Mouse (Mus musculus) CD4-positive, CD25-positive, alpha-beta regulatory T cell, adult 2 months (primary cell): ENCODE measurements around the gene Emc8.

Source experiments
- DNase-seq: peaks from one replicate; pipeline ENCODE4 v3.0.0-alpha.2; 2012; ENCODE audit warnings: low read depth, low spot score

Gene Emc8

DNA sequence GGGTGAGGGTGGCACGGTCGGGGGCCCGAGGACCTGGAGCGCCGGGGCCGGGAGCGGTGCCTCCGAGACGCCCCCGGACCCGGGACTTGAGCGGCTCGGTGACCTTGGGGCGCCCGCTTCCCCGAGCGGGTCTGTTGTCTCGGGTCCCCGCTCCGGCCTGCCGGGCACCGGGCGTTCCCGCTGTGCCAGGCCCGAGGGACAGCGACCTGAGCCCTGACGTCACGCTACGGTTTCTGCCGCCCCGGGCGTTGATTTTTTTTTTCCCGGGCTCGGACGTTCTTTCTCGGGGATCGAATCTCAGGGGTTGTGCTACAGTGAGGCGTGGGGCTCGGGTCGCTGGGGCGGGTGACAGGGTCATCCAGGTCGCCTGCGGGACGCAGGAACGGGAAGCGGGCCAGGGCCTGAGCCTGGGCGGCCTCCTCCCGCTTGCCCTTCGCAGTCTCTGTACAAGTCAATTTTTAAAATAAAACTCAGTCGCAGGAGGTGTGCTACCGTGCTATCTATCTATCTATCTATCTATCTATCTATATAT lies at the start of gene Emc8:
Emc8 (minus strand) TSS at position 200 of the 532 bp plus-strand sequence.
- no peak for DNase-seq

DNA sequence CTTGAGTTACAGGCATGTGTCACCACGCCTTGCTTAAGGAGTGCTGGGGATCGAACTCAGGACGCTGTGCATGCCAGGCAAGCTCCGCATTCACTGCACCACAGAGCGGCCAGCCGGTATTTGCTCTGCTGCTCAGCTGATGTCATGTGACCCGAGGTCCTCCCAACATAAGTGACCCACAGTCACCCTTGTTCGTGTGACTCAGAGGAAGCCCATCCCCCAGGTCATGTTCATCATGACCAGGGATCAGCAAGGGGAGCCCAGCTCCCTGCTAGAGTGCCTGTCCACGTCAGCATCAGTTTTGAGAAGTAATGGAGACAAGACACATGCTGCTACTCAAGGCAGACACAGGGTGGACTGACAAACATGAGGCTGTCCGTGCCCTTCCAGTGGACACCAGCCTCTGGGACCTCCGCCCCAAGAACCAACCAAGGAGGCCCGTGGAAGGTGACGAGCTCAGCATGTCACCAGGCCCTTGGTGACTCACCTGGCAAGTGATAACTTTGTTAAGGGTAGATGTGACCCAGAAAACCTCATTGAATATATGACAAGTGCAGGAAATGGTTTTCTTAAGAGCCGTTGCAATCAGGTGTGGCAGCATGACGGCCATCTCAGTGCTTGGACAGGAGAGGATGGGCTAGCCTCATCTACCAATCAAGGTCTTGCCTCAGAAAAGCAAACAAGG lies 47.8 kb upstream of the Emc8 start:
- peak; percentile 24 for DNase-seq

DNA sequence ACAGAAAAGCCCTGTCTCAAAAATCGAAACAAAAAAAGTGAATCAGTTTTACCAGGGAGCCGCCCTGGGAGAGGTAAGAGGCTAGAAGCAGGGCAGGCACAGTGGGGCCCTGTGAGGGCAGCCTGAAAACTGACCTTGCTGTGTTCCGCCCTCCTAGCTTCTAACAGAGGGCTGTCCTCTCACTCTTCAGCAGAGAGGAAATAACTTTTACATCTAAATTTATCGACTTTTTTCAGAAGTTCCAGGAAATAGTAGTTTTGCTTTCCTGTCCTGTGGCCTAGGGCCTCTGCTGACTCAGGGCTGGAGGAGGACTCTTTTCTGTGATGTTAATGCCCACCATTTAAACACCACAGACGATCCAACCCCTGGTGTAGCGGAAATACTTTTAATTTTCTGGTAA lies 46.8 kb upstream of the Emc8 start:
- DNase-seq = peak; percentile 59

DNA sequence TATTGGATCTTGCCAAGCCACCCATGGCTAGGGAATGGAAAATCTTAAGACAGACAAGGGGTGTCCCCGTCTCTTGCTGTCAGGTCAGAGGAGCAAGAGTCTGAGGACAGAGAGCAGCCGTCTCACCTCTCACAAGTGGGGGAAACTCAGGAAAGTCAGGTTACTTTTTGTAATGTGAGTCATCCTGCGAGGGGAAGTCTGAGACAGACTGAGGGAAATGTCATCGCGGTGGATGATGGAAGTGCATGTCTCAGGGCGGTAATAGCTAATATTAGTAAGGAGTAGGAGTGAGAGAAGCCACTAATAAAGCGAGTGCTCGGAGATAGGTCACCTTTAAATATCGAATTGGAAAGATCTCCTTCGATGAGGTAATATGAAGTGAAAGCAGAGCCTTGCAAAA lies 40.8 kb upstream of the Emc8 start:
- peak; percentile 48 for DNase-seq

DNA sequence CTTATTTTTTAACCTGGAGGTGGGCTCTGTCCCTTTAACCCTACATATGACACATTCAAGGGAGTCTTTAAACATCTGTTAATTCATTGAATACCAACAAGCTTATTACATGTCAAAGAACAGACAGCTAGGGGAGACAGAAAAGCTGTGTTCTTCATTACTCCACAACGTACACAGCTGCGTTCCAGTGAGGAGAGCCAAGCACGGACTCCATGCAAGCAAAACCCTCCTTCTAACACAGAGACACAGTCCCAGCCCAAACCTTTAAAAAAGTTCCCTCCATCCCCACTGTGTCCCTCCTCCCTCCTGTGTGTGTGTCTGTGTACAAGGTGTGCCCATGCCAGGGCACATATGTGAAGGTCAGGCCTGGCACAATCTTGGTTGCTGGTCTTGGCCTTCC lies 37.8 kb upstream of the Emc8 start:
- DNase-seq = no peak

DNA sequence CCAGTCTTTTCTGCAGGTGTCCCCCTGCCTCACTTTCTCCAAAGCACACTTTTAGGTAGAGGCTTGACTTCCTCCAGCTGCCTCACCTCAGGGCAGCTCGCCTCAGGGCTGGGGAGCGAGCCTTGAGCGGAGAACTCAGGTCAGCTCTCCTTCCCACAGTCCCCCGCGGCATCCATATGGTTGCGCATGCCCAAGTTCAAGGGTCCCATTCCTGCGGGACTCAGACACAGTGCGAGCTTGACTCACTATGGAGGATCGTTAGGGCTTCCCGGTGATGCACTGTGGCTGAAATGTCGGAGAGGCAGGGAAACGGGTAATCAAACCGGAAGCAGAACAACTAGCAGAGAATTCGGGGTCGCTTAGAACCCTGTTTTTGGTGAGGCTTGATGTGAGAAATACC lies 36.8 kb upstream of the Emc8 start:
- no peak for DNase-seq

DNA sequence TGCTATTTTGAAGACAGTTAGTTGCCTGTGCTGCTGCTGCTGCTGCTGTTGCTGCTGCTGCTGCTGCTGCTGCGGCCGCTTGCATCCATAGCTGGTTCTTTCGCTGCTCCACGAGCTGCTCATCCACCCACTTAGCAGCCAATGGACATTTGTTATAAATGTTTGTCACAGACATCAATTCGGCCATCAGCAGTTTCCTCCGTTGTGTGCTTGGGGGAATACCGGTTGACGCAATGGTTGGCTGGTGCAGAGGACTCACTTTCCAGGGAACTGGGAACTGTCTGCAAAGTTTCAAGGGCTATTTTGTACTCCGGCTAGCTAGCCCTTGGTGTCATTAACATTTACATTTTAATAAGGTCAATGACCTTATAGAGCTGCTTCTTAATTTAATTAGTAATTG lies 35.8 kb upstream of the Emc8 start:
- DNase-seq = no peak

DNA sequence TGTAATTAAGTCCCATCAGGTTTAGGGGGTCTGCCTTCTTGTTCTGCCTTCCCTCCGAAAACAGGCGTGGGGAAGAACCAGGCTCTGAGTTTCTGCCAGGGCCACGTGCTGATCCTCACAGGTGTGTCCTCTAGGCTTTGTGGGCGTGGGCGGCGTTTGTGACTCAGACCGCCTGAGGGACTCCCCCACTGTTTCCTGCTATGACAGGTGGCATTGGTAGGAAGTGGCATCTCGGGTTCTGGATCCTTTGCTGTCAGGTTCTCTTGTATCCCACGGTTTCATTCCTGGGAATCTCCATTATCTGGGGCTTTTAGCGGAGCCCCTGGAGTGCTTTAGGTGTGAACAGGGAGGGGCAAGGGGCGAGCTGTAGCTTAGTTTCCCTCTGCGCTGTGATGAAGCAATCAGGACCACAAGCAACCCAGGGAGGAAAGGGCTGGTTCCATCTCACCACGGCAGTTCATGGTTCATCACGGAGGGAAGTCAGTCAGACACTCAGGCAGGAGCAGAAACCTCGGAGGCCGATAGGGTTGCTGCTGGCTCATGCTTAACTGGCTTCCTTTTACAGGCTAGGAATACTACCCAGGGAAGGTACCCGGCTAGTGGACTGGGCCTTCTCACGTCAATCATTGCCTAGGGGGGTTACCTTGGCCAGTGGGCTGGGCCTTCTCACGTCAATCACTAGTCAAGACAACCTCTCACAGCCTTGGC lies 33.5 kb upstream of the Emc8 start:
- DNase-seq = peak; percentile 91

DNA sequence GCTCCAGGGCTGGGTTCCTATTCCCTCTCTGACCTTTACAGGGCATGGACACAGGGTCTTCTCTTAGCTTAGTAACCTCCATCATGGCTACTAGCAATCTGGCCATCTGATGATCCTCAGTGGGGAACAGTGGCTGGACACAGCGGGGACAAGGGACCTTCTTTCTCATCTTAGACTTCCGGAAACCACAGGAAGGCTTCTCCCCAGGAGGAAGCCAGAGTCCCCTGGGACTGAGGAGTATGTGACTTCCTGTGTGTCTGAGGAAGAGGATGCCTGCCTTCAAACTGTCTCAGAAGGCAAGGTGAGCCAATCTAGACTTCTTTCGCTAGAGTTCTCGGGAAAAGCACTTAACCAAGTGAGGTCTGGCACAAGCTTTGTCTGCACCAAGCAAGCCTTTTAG lies 31.7 kb upstream of the Emc8 start:
- DNase-seq = no peak

DNA sequence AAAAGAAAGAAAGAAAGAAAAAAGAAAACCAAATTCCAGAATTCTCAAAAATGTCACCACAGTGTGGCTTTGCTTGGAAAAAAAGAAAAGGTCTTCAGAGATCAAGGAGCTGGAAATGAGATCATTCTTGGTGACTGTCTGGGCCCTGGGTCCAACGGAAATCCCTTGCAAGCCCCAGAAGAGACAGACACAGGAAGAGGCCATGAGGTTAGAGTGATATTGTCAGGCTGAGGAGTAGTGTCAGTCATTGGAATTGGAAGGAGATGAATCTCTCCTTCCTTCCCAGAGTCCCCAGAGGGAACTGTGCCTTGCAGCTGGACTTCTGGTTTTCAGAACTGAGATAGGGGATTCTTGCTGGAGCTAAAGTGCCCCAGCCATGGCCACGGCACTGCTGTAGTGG lies 31.2 kb upstream of the Emc8 start:
- peak; percentile 53 for DNase-seq

DNA sequence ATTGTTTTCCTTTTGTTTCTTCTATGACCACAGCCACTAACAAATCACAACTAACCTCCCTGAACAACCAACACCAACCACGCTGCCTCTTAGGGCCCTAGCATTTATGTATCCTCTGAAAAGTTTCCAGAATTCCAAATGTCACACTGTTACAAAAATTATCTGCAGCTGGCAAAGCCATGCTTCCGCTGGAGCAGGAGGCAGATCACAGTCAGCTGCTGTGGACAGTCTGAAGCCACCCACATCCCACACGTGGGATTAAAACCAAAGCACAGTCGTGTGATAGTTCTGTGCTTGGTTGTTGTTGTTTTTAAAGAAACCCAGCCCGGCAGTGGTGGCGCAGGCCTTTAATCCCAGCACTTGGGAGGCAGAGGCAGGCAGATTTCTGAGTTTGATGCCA lies 30.7 kb upstream of the Emc8 start:
- DNase-seq = no peak

DNA sequence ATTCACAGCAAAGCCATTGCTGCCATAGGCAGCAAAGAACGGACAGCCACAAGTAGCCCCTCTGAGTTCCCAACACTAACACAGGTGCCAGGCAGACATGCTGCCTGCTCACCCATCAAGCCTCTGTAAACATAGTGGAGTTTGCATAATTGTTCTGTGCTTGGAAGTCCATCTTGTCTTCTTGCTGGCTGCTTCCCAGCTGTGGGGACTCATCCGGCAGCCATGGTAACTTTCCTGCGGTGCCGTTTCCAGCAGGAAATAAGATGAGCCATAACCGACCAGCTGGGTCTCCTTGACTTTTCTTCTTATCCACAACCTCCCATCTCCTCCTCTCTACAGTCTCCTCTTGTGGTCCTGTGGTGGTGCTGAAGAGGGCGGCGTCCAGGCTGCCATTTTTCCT lies 30.1 kb upstream of the Emc8 start:
- DNase-seq = no peak

DNA sequence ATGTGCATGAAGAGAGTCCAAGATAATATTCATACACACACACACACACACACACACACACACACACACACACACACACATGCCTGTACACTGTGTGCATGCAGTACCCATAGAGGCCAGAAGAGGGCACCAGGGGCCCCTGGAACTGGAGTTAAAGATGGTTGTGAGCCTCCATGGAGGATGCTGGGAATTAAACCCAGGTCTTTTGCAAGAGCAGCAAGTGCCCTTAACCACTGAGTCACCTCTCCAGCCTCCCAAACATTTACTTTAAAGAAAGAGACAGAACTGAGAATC lies 29.6 kb upstream of the Emc8 start:
- DNase-seq = peak; percentile 58

DNA sequence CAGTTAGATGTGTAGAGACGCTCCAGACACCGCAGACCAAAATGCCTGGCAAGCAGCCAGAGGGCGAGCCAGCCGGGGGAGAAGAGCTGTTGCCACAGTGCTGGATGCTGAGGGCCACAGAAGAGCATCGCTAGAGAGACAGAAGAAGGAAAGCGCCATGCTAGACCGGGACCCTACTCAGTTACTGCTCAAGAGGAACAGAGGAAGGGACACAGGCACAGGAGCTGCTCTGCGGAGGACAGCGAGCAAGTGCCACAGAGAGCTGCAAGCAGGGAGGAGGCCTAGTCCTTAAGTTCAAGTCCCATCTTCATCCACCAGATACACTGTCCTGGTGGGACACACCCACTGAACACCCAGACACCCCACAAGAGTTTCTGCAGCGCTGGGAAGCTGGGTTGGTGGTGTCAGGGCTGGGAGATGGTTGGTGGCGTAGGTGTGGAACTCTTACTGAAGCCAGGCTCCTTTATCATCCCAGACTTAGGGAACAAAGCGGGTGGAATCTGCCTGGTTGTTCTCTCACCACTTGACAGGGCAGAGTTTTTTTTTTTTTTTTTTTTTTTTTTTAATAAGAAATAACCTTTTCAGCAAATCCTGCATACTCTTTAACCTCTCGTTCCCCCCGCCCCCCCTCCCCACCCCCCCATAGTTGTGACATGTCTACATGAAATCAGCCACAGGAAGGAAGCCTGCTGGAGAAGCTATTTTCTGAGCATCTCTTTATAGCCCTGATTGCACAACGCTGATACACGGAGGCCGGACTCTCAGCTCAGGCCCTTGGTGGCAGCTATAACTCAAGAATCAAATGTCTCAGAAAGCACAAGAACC lies 29.0 kb upstream of the Emc8 start:
- peak; percentile 75 for DNase-seq

DNA sequence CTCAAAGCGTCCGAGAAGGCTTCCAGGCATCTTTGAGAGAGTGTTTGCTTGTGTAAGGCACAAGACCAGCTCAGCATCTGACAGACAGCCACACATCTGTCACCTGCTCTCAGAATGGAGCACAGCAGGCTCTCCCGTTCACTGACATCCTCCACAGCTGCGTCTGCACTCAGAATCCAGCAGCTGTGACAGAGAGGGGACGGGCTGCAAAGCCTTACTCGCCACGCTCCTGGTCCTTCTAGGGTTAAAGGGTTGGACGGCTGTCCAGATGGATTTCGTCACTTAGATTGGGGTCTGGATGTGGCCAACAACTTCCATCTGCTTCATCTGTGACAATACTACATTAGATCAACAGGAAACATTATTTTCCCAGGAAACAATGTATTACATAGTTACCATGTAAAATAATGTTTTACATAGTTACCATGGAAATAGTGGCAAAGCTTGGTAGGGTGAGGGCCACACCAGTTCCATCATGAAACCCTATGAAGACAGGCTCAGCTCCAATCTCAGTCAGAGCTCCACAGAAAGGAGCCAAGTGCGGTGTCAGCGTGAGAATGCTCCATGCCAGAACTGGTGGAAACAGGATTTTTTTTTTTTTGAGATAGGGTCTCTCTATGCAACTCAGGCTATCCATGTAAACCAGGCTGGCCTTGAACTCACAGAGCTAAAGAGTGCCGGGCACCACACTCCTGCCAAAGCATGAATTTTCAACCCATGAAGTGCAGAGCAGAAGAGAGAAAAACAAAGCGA lies 28.2 kb upstream of the Emc8 start:
- no peak for DNase-seq

DNA sequence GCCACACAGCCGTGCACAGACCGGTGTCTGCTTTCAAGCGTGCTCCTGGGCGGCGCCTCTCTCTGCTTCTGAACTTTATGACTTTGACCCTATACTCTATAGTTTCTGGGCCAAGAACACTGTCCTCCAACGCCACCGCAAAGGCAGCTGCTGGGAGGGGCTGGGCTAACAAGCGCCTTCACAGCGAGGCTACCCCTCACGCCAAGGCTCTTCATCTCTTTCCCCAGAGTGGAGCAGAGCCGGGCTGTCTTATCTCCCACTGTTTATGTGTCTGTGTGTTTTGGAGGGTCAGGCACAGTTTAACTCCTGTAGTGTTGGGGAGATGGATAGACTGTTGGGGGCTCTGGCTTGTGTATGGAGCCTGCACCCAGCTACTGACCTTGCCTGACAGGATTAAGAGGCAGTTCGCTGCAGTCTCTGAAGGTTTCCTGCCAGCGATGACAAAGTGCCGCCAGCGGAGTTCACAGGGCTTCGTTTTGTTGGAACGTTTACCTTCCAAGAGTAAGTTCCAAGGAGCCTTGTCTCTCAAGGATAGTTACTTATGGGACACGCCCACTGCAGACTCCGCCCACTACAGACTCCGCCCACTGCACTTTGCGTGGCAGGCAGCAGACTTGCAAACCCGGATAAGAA lies 25.6 kb upstream of the Emc8 start:
- DNase-seq = peak; percentile 68

DNA sequence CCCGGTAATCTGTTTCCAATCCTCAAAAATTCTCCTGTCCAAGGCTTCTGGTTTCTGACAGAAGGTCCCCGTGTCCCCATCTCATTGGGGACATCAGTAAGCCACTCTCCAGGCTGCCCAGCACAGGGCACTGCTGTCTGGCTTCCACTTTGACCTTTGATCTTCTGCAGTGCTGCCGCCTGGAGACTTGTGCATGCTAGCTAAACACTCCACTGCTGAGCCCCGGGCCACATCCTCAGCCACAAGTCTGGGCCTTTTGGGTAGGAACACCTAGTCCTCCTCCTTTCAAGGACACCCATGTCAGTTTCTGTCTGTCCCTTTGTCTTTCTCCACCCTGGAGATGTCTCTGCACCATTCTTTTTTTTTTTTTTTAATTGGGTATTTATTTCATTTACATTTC lies 24.6 kb upstream of the Emc8 start:
- DNase-seq = no peak

DNA sequence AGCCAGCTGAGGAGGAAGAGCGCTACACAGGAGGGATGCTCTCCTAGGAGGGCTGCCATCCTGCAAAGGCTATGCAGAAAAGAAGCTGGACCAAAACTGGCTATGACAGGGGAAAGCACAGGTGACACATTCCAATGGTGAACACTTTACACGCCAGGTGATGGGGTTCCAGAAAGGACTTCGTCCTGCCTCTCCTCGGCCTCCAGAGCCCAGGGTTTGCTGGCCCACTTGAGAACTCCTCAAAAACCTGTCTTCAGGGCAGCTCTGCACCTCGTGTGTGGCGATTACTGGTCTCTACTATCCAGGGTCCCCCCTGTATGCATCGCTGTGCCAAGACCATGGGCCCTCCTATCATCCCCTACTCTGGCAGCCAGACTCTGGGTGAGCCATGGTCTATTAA lies 20.1 kb upstream of the Emc8 start:
- no peak for DNase-seq

DNA sequence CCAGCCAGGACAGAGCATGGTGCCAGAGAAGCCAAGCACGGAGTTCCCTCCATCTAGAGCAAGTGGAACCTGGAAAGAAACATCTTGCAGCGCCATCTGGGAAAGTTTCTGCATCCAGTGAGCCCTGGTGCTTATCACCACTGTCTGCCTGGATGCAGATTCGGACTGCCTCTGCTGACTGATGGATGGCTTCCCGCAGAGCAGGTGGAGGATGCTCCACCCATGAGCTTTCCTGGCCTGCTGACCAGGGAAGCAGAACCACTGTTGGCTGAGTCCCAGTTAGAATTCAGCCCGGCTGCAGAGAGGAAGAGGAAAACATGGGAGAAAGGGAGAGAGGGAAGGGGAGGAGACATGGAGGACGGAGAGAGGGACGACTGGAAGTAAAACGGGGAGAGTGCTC lies 19.4 kb upstream of the Emc8 start:
- no peak for DNase-seq

DNA sequence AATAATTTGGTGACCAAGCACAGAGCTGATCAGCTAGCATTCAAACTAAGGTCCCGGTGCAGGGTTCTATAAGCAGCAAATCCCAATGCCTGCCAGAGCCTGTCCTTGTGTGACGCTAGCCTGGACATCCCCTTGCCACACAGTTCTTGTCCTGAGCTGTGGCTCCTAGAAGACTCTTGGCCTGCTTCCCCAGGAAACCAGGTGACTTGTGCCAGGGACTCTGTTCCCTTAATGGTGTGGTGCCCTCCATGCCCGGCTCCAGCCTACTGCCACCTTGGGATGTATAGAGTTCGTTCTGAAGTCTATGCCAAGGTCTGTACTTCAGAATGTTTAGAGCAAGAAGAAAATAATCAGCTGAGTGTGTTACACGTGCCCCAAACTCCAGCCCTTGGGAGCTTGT lies 18.2 kb upstream of the Emc8 start:
- DNase-seq = no peak

DNA sequence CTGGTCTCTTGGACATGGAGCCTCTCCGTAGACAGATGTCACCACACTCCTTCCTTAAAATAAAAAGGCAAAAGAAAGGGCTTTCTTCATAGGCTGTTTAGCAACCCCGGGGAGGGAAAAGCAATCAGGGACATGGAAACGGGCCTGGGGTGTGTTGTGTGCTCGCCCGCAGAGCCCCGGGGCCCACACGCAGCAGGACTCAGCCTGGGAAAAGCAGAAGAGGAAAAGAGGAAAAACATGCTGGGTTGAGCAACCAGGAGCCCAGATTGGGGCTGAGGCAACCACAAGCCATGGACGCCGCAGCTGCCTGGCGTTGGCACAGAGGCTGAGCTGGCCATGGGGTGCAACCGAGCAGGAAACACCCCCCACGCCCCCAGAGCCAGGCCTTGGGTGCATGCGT lies 17.7 kb upstream of the Emc8 start:
- DNase-seq = no peak
